Mouse (Mus musculus): ENCODE measurements at regions not wholly inside any gene's neighbourhood (a gene's known extent, or its start where the extent isn't known, plus 50 kb on each side); places are given as distances from the start of the nearest gene placed in this dataset.
"Not testable (repeated sequence)": the region's sequence is repeated elsewhere in the genome, so short reads cannot be mapped to it uniquely, and the experiment has no call there.

GRCm38 (mm10) chr3:69669541-69669940, 52.2 kb upstream of the Nmd3 start:
- in situ Hi-C loops (cut with MboI, MseI), result loop anchor here (5.0 kb wide), 1 partner anchor 62 kb away; no protein-coding TSS in a partner anchor

GRCm38 (mm10) chr3:69667820-69668219, 54.0 kb upstream of the Nmd3 start:
- in situ Hi-C loops (cut with MboI, MseI), result loop anchor here (5.0 kb wide), 1 partner anchor 61 kb away; no protein-coding TSS in a partner anchor

GRCm38 (mm10) chr3:69667359-69667758, 54.4 kb upstream of the Nmd3 start:
- in situ Hi-C loops (cut with MboI, MseI), result loop anchor here (5.0 kb wide), 1 partner anchor 60 kb away; no protein-coding TSS in a partner anchor

GRCm38 (mm10) chr3:69664277-69664676, 57.5 kb upstream of the Nmd3 start:
- in situ Hi-C loops (cut with MboI, MseI), result no loop called here

GRCm38 (mm10) chr3:69658185-69658584, 59.4 kb upstream of the B3galnt1 start:
- in situ Hi-C loops (cut with MboI, MseI), result no loop called here

GRCm38 (mm10) chr3:69657570-69657969, 58.8 kb upstream of the B3galnt1 start:
- in situ Hi-C loops (cut with MboI, MseI), result no loop called here

GRCm38 (mm10) chr3:69655651-69656050, 56.9 kb upstream of the B3galnt1 start:
- in situ Hi-C loops (cut with MboI, MseI), result not testable (repeated sequence)

GRCm38 (mm10) chr3:69655001-69655400, 56.2 kb upstream of the B3galnt1 start:
- in situ Hi-C loops (cut with MboI, MseI), result no loop called here

- in situ Hi-C loops (cut with MboI, MseI), result not testable (repeated sequence)
Measured at GRCm38 (mm10) chr3:69653361-69653760, 54.6 kb upstream of the B3galnt1 start.

- in situ Hi-C loops (cut with MboI, MseI), result no loop called here
Measured at GRCm38 (mm10) chr3:69649561-69649960, 50.8 kb upstream of the B3galnt1 start.
